24 mouse cellular contexts compared by ENCODE assay signal in the genomic region with DNA sequence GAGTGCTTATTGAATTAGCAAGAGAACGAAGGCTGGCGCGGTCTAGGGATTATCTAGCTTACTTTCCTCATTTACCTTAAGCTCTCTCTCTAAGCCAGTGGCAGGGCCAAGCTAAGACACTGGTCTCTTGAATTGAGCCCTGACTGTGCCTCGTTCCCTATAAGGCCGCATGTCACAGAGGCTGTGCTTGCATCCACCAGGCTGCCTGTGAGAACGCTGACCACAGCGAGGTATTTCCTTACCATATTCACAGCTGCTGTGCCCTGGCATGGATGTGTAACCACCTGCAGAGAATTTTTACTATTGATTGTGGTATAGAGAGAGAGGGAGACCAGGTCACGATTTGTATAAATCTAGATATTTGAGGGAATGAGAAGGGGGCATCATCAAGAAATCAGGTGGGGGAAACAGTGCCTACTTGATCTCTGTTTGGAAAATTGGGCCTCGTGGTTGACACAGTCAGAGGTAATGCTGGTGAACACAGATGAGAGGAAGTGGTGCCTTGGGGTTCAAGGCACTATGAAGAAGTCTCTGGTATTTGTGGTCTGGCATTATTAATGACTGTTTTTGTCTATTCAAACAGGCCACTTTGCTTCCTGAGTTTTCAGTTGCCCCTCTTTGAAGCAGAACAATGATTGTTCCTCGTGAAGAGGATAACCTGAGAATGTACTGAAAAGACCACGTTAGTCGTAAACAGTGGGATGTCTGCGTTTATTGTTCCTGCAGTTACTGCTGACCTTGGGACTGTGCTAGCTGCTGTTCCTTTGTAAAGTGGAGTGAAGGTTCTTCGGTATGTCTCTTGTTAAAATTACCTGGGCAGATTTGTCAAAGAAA. TPM values are rescaled to one million over a fixed set of nuclear protein-coding genes. Genes with fewer than 3 reads are reported as not detected.
DNase-seq lines count a peak whose midpoint lies in the region; ATAC-seq and TF ChIP-seq lines count a peak whose summit lies in the region.
"Had no signal": no experiment of that assay in that cellular context is flagged by ENCODE, and none has a peak within 500 bp of the region (broad histone marks: within the 10 kb centered on the region; RNA-seq: fewer than 3 reads in every experiment).

No protein-coding gene starts in this region.

- H3K36me3 ChIP-seq in heart, embryonic 10.5 days = no peaks in the 10 kb centered on the region
- no peaks in the 10 kb centered on the region for H3K36me3 ChIP-seq in ES-E14 (ENCODE audit: control insufficient read depth, insufficient read depth, low read length, poor library complexity, severe bottlenecking)
- H3K36me3 ChIP-seq: embryonic facial prominence, embryonic 12.5 days; heart, embryonic 12.5 days had no signal

- 76% methylated on average over 14 of the region's 14 CpGs for whole genome bisulfite sequencing in heart, embryonic 10.5 days

- no peaks in the 10 kb centered on the region for H3K9me3 ChIP-seq in heart, embryonic 10.5 days
- H3K9me3 ChIP-seq in ES-E14 (ENCODE audit: control insufficient read depth, insufficient read depth, low read depth, low read length) = no peaks in the 10 kb centered on the region
- H3K9me3 ChIP-seq: embryonic facial prominence, embryonic 12.5 days; forebrain, embryonic 13.5 days; heart, embryonic 12.5 days had no signal

- H3K4me3 ChIP-seq in heart, embryonic 10.5 days = no peak overlapping the region
- H3K4me3 ChIP-seq in ES-E14 (ENCODE audit: insufficient read depth in 1 of 2, low read depth in 1 of 2, low read length in 2 of 2, poor library complexity in 1 of 2, severe bottlenecking in 1 of 2) = no peak overlapping the region
- H3K4me3 ChIP-seq: embryonic facial prominence, embryonic 12.5 days; forebrain, embryonic 13.5 days; gastrocnemius, adult 2 months; heart, embryonic 12.5 days had no signal

- no peaks in the 10 kb centered on the region for H3K4me1 ChIP-seq in heart, embryonic 10.5 days
- H3K4me1 ChIP-seq in ES-E14 (ENCODE audit: control insufficient read depth in 2 of 2, insufficient read depth in 2 of 2, low read length in 2 of 2, poor library complexity in 1 of 2) = no peaks in the 10 kb centered on the region
- H3K4me1 ChIP-seq: embryonic facial prominence, embryonic 12.5 days; forebrain, embryonic 13.5 days; heart, embryonic 12.5 days had no signal

- ATAC-seq in megakaryocyte, adult 5-6 weeks (ENCODE audit: poor library complexity, severe bottlenecking) = peak; percentile 38; the same call in 1 of the 2 replicates
- ATAC-seq: forebrain, embryonic 13.5 days; forebrain, postnatal 0 days; hindbrain, embryonic 16.5 days; inflammation-experienced regulatory T-cells, adult 6 months; intestine, postnatal 0 days had no signal

- peak; percentile 44 for DNase-seq in heart, adult 11 months
- no peak for DNase-seq in heart, embryonic 10.5 days (ENCODE audit: low spot score)
- DNase-seq in ES-E14 (ENCODE audit: low read depth, low spot score) = peak; percentile 33
- peak; percentile 76 for DNase-seq in ZHBTc4 (ENCODE audit: low read depth, low spot score)
- no peak for DNase-seq in frontal cortex, postnatal 10 days (ENCODE audit: low spot score in 2 of 2)
- no peak for DNase-seq in heart, adult 9 months (ENCODE audit: low spot score in 2 of 2)
- no peak for DNase-seq in cerebellum, postnatal 36 days
- DNase-seq: adrenal gland, adult 8-10 months; adrenal gland, postnatal 36 days; cerebellum, adult 2 months; cerebellum, postnatal 10 days; forebrain, postnatal 0 days; gastrocnemius, adult 2 months; gastrocnemius, postnatal 25 days; heart, adult 18-20 months had no signal

- in situ Hi-C loops in ES-E14 (cut with MboI; ENCODE audit: low sequenced_read_pairs in 2 of 2, unreplicated experiment in 2 of 2) = no loop called here

- H3K27ac ChIP-seq in heart, embryonic 10.5 days = no peak overlapping the region
- no peak overlapping the region for H3K27ac ChIP-seq in ES-E14 (ENCODE audit: insufficient read depth, low read depth, low read length, poor library complexity, severe bottlenecking)
- H3K27ac ChIP-seq: embryonic facial prominence, embryonic 12.5 days; forebrain, embryonic 13.5 days; gastrocnemius, adult 2 months had no signal

- H3K9ac ChIP-seq in ES-E14 (ENCODE audit: insufficient read depth, low read depth, low read length, poor library complexity, severe bottlenecking) = no peak overlapping the region
- H3K9ac ChIP-seq: embryonic facial prominence, embryonic 12.5 days; forebrain, embryonic 13.5 days; forebrain, postnatal 0 days; heart, embryonic 12.5 days had no signal

- no peaks in the 10 kb centered on the region for H3K27me3 ChIP-seq in heart, embryonic 10.5 days (ENCODE audit: insufficient read depth, poor library complexity, severe bottlenecking)
- H3K27me3 ChIP-seq: embryonic facial prominence, embryonic 12.5 days; forebrain, embryonic 13.5 days; heart, embryonic 12.5 days had no signal

TF ChIP-seq in ES-E14, 5 proteins besides CTCF, POLR2A, EP300 and RAD21:
- no peak for TF ChIP-seq ZNF384 (IDR thresholded peaks at IDR 0.05; ENCODE audit: low read depth, low read length)
- TF ChIP-seq MAFK (IDR thresholded peaks at IDR 0.05; ENCODE audit: insufficient read depth, low read depth, low read length) = no peak
- no peak for TF ChIP-seq CHD2 (IDR thresholded peaks at IDR 0.05; ENCODE audit: low read depth, low read length)
- no peak for TF ChIP-seq ZC3H11A (IDR thresholded peaks at IDR 0.05; ENCODE audit: borderline replicate concordance, low read depth, low read length)
- TF ChIP-seq HCFC1 (IDR thresholded peaks at IDR 0.05; ENCODE audit: borderline replicate concordance, insufficient read depth, low read length) = no peak

RNA-seq across cellular contexts. Expression of a gene that starts 52.3 kb away (rescaled TPM):
- not detected in 2 replicates for polyA plus RNA-seq in heart, embryonic 10.5 days (2016; fragmentation: Nextera tagmentation; extraction: Ambion mirVana)
- total RNA-seq in ES-E14 (2012; rRNA removed) = 0.26 and 0.36 TPM in 2 replicates
- 0.25 and 0.38 TPM in 2 replicates for total RNA-seq in megakaryocyte, adult 5-6 weeks (2015)
- total RNA-seq in megakaryocyte, adult 5-6 weeks (2017) = 0.29 and 0.33 TPM in 2 replicates
- total RNA-seq: adrenal gland, postnatal 36 days; gastrocnemius, adult 2 months; gastrocnemius, postnatal 25 days; heart, adult 18-20 months; heart, postnatal 25 days had no signal
- polyA plus RNA-seq: C2C12; cerebellum, adult 2 months; heart, embryonic 12.5 days; inflammation-experienced regulatory T-cells, adult 6 months had no signal

Comparison
In these comparisons a context has a peak if more than half of its experiments do, and no peak if none do; other contexts are left out.
1. DNase-seq: peak in heart, adult 11 months (single experiment), ES-E14 (single experiment) and ZHBTc4 (single experiment); none in heart, embryonic 10.5 days (single experiment), frontal cortex, postnatal 10 days (0 of 2), heart, adult 9 months (0 of 2) and cerebellum, postnatal 36 days (0 of 2).